Mouse (Mus musculus): ENCODE data around the gene Vsig8. TPM values are rescaled to one million over a fixed set of nuclear protein-coding genes. Genes with fewer than 3 reads are reported as not detected.

The Vsig8 gene
- polyA plus RNA-seq, 1 experiment, result not detected

GRCm38 (mm10) chr1:172593321-172593720 is 37.6 kb downstream of the Vsig8 start:
- Histone ChIP-seq H3K36me3 (ENCODE audit: control insufficient read depth) (no peaks in the 10 kb centered on the region), H3K4me3 (replicated peaks) (no peak overlapping the region), H3K27me3 (ENCODE audit: control insufficient read depth) (no peaks in the 10 kb centered on the region), H3K4me1 (ENCODE audit: control insufficient read depth) (no peaks in the 10 kb centered on the region), H3K9me3 (ENCODE audit: control insufficient read depth, low read length) (no peaks in the 10 kb centered on the region)
- no peak for TF ChIP-seq TAL1 (IDR thresholded peaks at IDR 0.05; ENCODE audit: low read length)

DNA sequence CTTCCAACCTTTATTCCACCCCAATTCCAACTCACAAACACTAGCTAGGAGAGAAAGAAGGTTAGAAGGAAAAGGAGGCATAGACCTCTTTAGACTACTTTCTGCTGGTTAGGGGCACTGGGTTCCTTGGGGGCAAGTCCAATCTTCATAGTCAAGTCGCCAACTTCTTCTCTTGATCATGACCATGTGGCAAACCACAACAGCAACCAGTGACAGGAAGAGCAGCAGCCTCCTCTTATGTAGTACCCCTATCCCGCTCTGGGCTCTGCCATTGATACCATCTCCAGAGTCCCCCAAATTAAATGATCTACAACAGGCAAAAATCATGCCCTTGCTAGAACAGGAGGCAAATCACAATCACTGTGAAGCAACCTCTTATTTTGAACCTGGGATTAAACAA is 38.2 kb downstream of the Vsig8 start:
- no peak overlapping the region for H3K4me3 ChIP-seq (replicated peaks)
- no peaks in the 10 kb centered on the region for H3K36me3 ChIP-seq (ENCODE audit: control insufficient read depth)
- TF ChIP-seq TAL1 (IDR thresholded peaks at IDR 0.05; ENCODE audit: low read length) (no peak), GATA1 (IDR thresholded peaks at IDR 0.05; ENCODE audit: low read length) (no peak)
- H3K4me1 ChIP-seq (ENCODE audit: control insufficient read depth), result no peaks in the 10 kb centered on the region
- no peaks in the 10 kb centered on the region for H3K9me3 ChIP-seq (ENCODE audit: control insufficient read depth, low read length)
- no peaks in the 10 kb centered on the region for H3K27me3 ChIP-seq (ENCODE audit: control insufficient read depth)

- Histone ChIP-seq H3K27me3 (ENCODE audit: control insufficient read depth) (no peaks in the 10 kb centered on the region), H3K36me3 (ENCODE audit: control insufficient read depth) (no peaks in the 10 kb centered on the region), H3K4me3 (replicated peaks) (no peak overlapping the region), H3K4me1 (ENCODE audit: control insufficient read depth) (no peaks in the 10 kb centered on the region), H3K9me3 (ENCODE audit: control insufficient read depth, low read length) (no peaks in the 10 kb centered on the region)
- TF ChIP-seq TAL1 (IDR thresholded peaks at IDR 0.05; ENCODE audit: low read length) (no peak), GATA1 (IDR thresholded peaks at IDR 0.05; ENCODE audit: low read length) (no peak)
Observed at GRCm38 (mm10) chr1:172594495-172594894, 38.8 kb downstream of the Vsig8 start.

GRCm38 (mm10) chr1:172602326-172602725 is 46.6 kb downstream of the Vsig8 start, which contains the start of gene Fcrl6:
TSS of gene Fcrl6 (minus strand) at chr1:172602551.
- no peak for TF ChIP-seq GATA1 (IDR thresholded peaks at IDR 0.05; ENCODE audit: low read length)
- no peak for TF ChIP-seq TAL1 (IDR thresholded peaks at IDR 0.05; ENCODE audit: low read length)
- H3K4me3 ChIP-seq (replicated peaks), result no peak within 1 kb of the TSS
- H3K4me1 ChIP-seq (ENCODE audit: control insufficient read depth), result no peaks in the 10 kb centered on the region
- no peaks in the 10 kb centered on the region for H3K9me3 ChIP-seq (ENCODE audit: control insufficient read depth, low read length)
- no peaks in the 10 kb centered on the region for H3K36me3 ChIP-seq (ENCODE audit: control insufficient read depth)
- H3K27me3 ChIP-seq (ENCODE audit: control insufficient read depth), result no peaks in the 10 kb centered on the region

DNA sequence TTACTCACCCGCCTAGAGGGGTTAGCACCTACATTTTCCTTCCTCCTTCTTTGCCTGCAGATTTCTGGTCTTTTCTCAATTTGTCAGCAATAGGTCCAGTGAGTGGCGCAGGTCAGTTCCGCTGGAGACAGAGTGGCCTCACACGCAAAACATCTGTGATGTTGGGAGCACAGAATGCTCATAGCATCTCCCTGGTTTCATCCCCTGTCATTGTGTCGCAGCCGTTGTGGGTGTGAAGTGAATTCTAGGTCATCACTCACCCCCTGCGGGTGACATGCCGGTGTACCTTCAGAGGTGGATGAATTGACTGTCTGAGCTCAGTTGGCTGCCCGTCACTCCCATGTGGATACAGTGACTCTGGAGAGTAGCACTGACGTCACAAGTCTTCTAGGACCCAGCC is 55.6 kb downstream of the Vsig8 start:
- Histone ChIP-seq H3K27me3 (ENCODE audit: control insufficient read depth) (no peaks in the 10 kb centered on the region; the same call in 1 of the 2 replicates), H3K4me1 (ENCODE audit: control insufficient read depth) (no peaks in the 10 kb centered on the region), H3K36me3 (ENCODE audit: control insufficient read depth) (no peaks in the 10 kb centered on the region), H3K9me3 (ENCODE audit: control insufficient read depth, low read length) (no peaks in the 10 kb centered on the region), H3K4me3 (replicated peaks) (no peak overlapping the region)
- no peak for TF ChIP-seq TAL1 (IDR thresholded peaks at IDR 0.05; ENCODE audit: low read length)
- no peak for TF ChIP-seq GATA1 (IDR thresholded peaks at IDR 0.05; ENCODE audit: low read length)

GRCm38 (mm10) chr1:172612745-172613144 is 57.0 kb downstream of the Vsig8 start:
- TF ChIP-seq TAL1 (IDR thresholded peaks at IDR 0.05; ENCODE audit: low read length), result no peak
- no peak for TF ChIP-seq GATA1 (IDR thresholded peaks at IDR 0.05; ENCODE audit: low read length)
- Histone ChIP-seq H3K27me3 (ENCODE audit: control insufficient read depth) (no peaks in the 10 kb centered on the region; the same call in 1 of the 2 replicates), H3K9me3 (ENCODE audit: control insufficient read depth, low read length) (no peaks in the 10 kb centered on the region), H3K4me1 (ENCODE audit: control insufficient read depth) (no peaks in the 10 kb centered on the region), H3K36me3 (ENCODE audit: control insufficient read depth) (no peaks in the 10 kb centered on the region), H3K4me3 (replicated peaks) (no peak overlapping the region)

Other genes with a start within 250 kb of the Vsig8 start
- gene Kcnj9, start 226.6 kb upstream of the Vsig8 start, polyA plus RNA-seq (2012), result 0.01 TPM in 1 of 2 replicates, not detected in the other
- 0.01 TPM in 1 of 2 replicates, not detected in the other for gene Kcnj10, start 214.7 kb upstream of the Vsig8 start, polyA plus RNA-seq (2012)
- 0.10 and 0.15 TPM in 2 replicates for gene Pigm, start 179.4 kb upstream of the Vsig8 start, polyA plus RNA-seq (2012)
- gene Slamf9, start 80.6 kb upstream of the Vsig8 start, polyA plus RNA-seq (2012), result not detected in 2 replicates
- not detected in 2 replicates for gene Igsf9, start 74.2 kb upstream of the Vsig8 start, polyA plus RNA-seq (2012)
- 2.6 and 2.9 TPM in 2 replicates for gene Tagln2, start 55.9 kb upstream of the Vsig8 start, polyA plus RNA-seq (2012)
- gene Cfap45, start 35.1 kb upstream of the Vsig8 start, polyA plus RNA-seq (2012), result 0.02 TPM in 1 of 2 replicates, not detected in the other
- not detected in 2 replicates for gene Slamf8, start 34.6 kb downstream of the Vsig8 start, polyA plus RNA-seq (2012)
- not detected in 2 replicates for gene Fcrl6, start 46.6 kb downstream of the Vsig8 start, polyA plus RNA-seq (2012)
- 0.04 TPM in 1 of 2 replicates, not detected in the other for gene Dusp23, start 77.0 kb downstream of the Vsig8 start, polyA plus RNA-seq (2012)
- not detected in 2 replicates for gene Crp, start 142.1 kb downstream of the Vsig8 start, polyA plus RNA-seq (2012)

All from erythroblast, embryonic 14.5 days (primary cell).